Mouse (Mus musculus) liver, adult 2 months (tissue): ENCODE results near the gene Mogat2.

Experiments used
- CTCF ChIP-seq: fragments of 200-500 bp; IDR thresholded peaks from 2 replicates; pipeline ENCODE4 v1.5.1; 2011; ENCODE audit warnings: low read depth, low read length, control low read depth
- POLR2A ChIP-seq: fragments of 200-500 bp; IDR thresholded peaks from 2 replicates; pipeline ENCODE4 v1.6.1; 2011; ENCODE audit warnings: low read length, control low read depth; ENCODE audit not compliant: insufficient read depth; ENCODE audit errors: extremely low read depth

GRCm38 (mm10) chr7:99234916-99235315 lies 3.5 kb downstream of the Mogat2 start:
- TF ChIP-seq CTCF (no peak), POLR2A (no peak)
